Mouse (Mus musculus) ES-E14 (cell line): ENCODE data around the gene Ccdc125.

Source experiments
- CHD2 ChIP-seq: IDR thresholded peaks from 2 replicates; pipeline ENCODE4 v1.6.1; 2014; ENCODE audit warnings: mild to moderate bottlenecking, low read depth, low read length, inconsistent platforms
- HCFC1 ChIP-seq: IDR thresholded peaks from 2 replicates; pipeline ENCODE4 v1.6.1; 2012; ENCODE audit warnings: low read length, inconsistent platforms, borderline replicate concordance; ENCODE audit not compliant: insufficient read depth
- MAFK ChIP-seq: IDR thresholded peaks from 2 replicates; pipeline ENCODE4 v1.6.1; 2014; ENCODE audit warnings: mild to moderate bottlenecking, low read depth, low read length, inconsistent platforms; ENCODE audit not compliant: insufficient read depth
- ZC3H11A ChIP-seq: IDR thresholded peaks from 2 replicates; pipeline ENCODE4 v1.6.1; 2012; ENCODE audit warnings: low read depth, mild to moderate bottlenecking, inconsistent platforms, low read length, borderline replicate concordance
- ZNF384 ChIP-seq: IDR thresholded peaks from 2 replicates; pipeline ENCODE4 v1.6.1; 2012; ENCODE audit warnings: low read depth, low read length, inconsistent platforms

DNA sequence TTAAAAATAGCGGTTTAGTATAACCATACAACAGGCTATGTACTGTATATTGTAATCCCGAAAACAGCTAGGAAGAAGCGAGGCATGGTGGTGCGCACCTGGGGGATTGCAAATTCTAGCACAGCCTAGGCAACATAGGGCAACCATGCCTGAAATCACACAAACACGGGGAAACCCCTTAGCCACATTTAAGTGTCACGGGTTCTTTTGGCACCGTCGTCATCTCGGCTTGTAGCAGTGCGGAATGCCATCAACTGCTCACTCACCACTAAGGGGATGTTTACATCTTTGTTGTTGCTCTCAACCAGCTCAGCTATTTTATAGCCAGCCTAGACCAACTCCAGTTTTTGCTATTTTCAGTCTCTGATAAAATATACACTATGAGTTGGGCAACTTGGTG lies 29.3 kb downstream of the Ccdc125 start:
- no peak for TF ChIP-seq HCFC1
- no peak for TF ChIP-seq CHD2
- no peak for TF ChIP-seq ZNF384
- TF ChIP-seq MAFK = no peak
- no peak for TF ChIP-seq ZC3H11A
